Mouse (Mus musculus): ENCODE data around the gene Mxi1.

- TF ChIP-seq CTCF (IDR thresholded peaks at IDR 0.05 in 2 of 3, conservative IDR thresholded peaks at IDR 0.05 in 1 of 3; ENCODE audit: control insufficient read depth in 1 of 3, insufficient read depth in 1 of 3, low read depth in 2 of 3, low read length in 3 of 3, poor library complexity in 1 of 3, severe bottlenecking in 1 of 3) (no peak), ZC3H11A (IDR thresholded peaks at IDR 0.05; ENCODE audit: low read depth, low read length) (no peak), POLR2A (IDR thresholded peaks at IDR 0.05; ENCODE audit: control insufficient read depth in 1 of 2, insufficient read depth in 1 of 2, low read depth in 1 of 2, low read length in 2 of 2, poor library complexity in 1 of 2) (no peak), ETS1 (IDR thresholded peaks at IDR 0.05; ENCODE audit: low read depth, low read length) (no peak), ZMIZ1 (IDR thresholded peaks at IDR 0.05; ENCODE audit: low read depth, low read length) (no peak)
Observed at GRCm38 (mm10) chr19:53335241-53335640, 24.9 kb downstream of the Mxi1 start.
